Mouse (Mus musculus): ENCODE results near the gene Tbx15. TPM values are rescaled to one million over a fixed set of nuclear protein-coding genes. Genes with fewer than 3 reads are reported as not detected.

Gene Tbx15
- polyA plus RNA-seq, 1 experiment = 1.7 TPM

DNA sequence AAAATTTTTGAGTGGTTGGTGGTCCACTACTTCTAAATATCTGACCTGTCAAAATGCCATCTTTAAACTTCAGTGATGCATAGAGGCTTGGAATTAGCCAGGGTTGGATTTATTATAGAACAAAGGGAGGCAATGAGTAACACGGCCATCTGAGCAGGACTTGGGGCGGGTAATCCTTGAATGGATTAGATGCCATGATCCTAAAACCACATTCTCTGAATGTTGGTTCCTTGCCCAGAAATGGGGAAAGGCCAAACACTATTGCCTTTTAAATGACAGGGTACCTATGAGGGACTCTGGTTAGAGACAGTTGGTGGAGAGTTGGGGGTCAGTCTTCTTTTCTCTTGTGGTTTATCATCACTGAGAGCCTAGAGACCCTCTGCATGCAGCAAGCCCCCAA is 55.1 kb downstream of the Tbx15 start:
- no peaks in the 10 kb centered on the region for H3K27me3 ChIP-seq (ENCODE audit: control insufficient read depth, insufficient read depth, low read length, poor library complexity, severe bottlenecking)
- no peak overlapping the region for H3K4me3 ChIP-seq (ENCODE audit: low read depth, low read length)
- TF ChIP-seq POLR2A (IDR thresholded peaks at IDR 0.05; ENCODE audit: insufficient read depth, low read length) = no peak
- no peak for TF ChIP-seq CTCF (IDR thresholded peaks at IDR 0.05; ENCODE audit: low read depth, low read length)
- no peak for TF ChIP-seq EP300 (IDR thresholded peaks at IDR 0.05; ENCODE audit: insufficient read depth, low read depth, low read length)
- no peaks in the 10 kb centered on the region for H3K36me3 ChIP-seq (ENCODE audit: control insufficient read depth, insufficient read depth, low read length, poor library complexity, severe bottlenecking)
- no peaks in the 10 kb centered on the region for H3K4me1 ChIP-seq (ENCODE audit: control insufficient read depth, insufficient read depth, low read length)
- H3K9me3 ChIP-seq (replicated peaks; ENCODE audit: control insufficient read depth, insufficient read depth, low read length, poor library complexity, severe bottlenecking) = no peaks in the 10 kb centered on the region
- no peak overlapping the region for H3K27ac ChIP-seq (ENCODE audit: insufficient read depth, low read length)
- no peak overlapping the region for H3K9ac ChIP-seq (ENCODE audit: low read depth, poor library complexity, severe bottlenecking)

DNA sequence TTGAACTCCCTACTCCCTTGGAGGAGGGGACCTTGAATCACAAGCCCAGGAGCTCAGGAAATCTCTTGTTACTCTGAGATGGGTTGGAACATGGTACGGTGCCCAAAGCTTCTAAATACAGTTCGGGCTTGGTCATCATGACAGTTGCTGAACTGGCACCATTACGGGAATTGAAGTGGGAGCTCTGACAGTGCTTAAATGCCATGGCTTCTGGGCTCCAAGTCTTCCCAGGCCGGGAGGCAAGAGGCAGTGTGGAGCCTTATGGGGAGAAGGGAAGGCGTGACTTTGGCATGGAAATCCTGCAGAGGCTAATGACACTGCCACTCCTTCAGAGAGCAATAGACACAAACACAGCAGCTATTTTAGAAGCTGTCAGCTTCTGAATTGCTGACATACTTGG is 56.0 kb downstream of the Tbx15 start:
- no peaks in the 10 kb centered on the region for H3K27me3 ChIP-seq (ENCODE audit: control insufficient read depth, insufficient read depth, low read length, poor library complexity, severe bottlenecking)
- H3K4me1 ChIP-seq (ENCODE audit: control insufficient read depth, insufficient read depth, low read length) = no peaks in the 10 kb centered on the region
- H3K27ac ChIP-seq (ENCODE audit: insufficient read depth, low read length) = no peak overlapping the region
- TF ChIP-seq CTCF (IDR thresholded peaks at IDR 0.05; ENCODE audit: low read depth, low read length) (no peak), POLR2A (IDR thresholded peaks at IDR 0.05; ENCODE audit: insufficient read depth, low read length) (no peak), EP300 (IDR thresholded peaks at IDR 0.05; ENCODE audit: insufficient read depth, low read depth, low read length) (no peak)
- no peaks in the 10 kb centered on the region for H3K36me3 ChIP-seq (ENCODE audit: control insufficient read depth, insufficient read depth, low read length, poor library complexity, severe bottlenecking)
- H3K4me3 ChIP-seq (ENCODE audit: low read depth, low read length) = no peak overlapping the region
- H3K9ac ChIP-seq (ENCODE audit: low read depth, poor library complexity, severe bottlenecking) = no peak overlapping the region
- H3K9me3 ChIP-seq (replicated peaks; ENCODE audit: control insufficient read depth, insufficient read depth, low read length, poor library complexity, severe bottlenecking) = no peaks in the 10 kb centered on the region

DNA sequence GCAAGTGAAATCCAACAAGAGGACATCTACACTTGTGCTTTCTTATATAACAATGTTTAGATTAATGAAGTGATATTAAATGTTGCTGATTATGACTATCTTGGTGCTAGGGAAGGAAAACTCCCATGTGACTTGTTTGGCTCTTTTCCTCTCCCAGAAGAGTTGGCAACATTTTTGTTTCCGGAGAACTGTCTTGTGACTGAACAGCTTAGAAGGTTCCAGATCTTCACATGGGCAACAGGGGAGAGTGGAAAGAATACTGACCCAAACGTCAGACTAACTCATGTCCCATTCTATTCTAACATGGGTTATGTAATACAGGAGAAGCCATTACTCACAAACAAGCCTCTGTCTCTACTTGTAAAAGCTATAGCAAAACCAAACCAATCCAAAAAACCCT is 60.7 kb downstream of the Tbx15 start:
- H3K27me3 ChIP-seq (ENCODE audit: control insufficient read depth, insufficient read depth, low read length, poor library complexity, severe bottlenecking) = no peaks in the 10 kb centered on the region
- no peaks in the 10 kb centered on the region for H3K4me1 ChIP-seq (ENCODE audit: control insufficient read depth, insufficient read depth, low read length)
- no peak for TF ChIP-seq EP300 (IDR thresholded peaks at IDR 0.05; ENCODE audit: insufficient read depth, low read depth, low read length)
- no peak for TF ChIP-seq CTCF (IDR thresholded peaks at IDR 0.05; ENCODE audit: low read depth, low read length)
- no peak for TF ChIP-seq POLR2A (IDR thresholded peaks at IDR 0.05; ENCODE audit: insufficient read depth, low read length)
- H3K9ac ChIP-seq (ENCODE audit: low read depth, poor library complexity, severe bottlenecking) = no peak overlapping the region
- H3K4me3 ChIP-seq (ENCODE audit: low read depth, low read length) = no peak overlapping the region
- H3K36me3 ChIP-seq (ENCODE audit: control insufficient read depth, insufficient read depth, low read length, poor library complexity, severe bottlenecking) = no peaks in the 10 kb centered on the region
- H3K27ac ChIP-seq (ENCODE audit: insufficient read depth, low read length) = no peak overlapping the region
- H3K9me3 ChIP-seq (replicated peaks; ENCODE audit: control insufficient read depth, insufficient read depth, low read length, poor library complexity, severe bottlenecking) = no peaks in the 10 kb centered on the region

DNA sequence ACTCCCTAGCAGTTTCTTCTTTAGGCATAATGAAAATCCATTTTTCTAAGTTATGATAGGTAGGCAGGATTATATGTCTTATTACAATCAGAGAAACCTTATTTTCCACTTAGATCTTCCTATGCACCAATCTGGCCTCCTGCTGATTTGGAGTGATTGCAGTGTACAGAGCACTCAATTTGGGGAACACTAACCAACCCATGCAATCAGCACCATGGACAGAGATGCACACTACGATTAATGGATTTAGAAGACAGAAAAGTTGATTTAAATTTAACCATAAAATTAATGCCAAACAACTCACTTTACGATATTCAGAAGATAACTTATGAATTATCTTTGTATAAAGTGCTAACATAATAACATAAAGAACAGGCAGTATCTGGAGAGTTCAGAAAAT is 70.7 kb downstream of the Tbx15 start:
- Histone ChIP-seq H3K9me3 (replicated peaks; ENCODE audit: control insufficient read depth, insufficient read depth, low read length, poor library complexity, severe bottlenecking) (no peaks in the 10 kb centered on the region), H3K36me3 (ENCODE audit: control insufficient read depth, insufficient read depth, low read length, poor library complexity, severe bottlenecking) (no peaks in the 10 kb centered on the region), H3K9ac (ENCODE audit: low read depth, poor library complexity, severe bottlenecking) (no peak overlapping the region), H3K4me1 (ENCODE audit: control insufficient read depth, insufficient read depth, low read length) (no peaks in the 10 kb centered on the region), H3K27ac (ENCODE audit: insufficient read depth, low read length) (no peak overlapping the region), H3K4me3 (ENCODE audit: low read depth, low read length) (no peak overlapping the region), H3K27me3 (ENCODE audit: control insufficient read depth, insufficient read depth, low read length, poor library complexity, severe bottlenecking) (no peaks in the 10 kb centered on the region)
- TF ChIP-seq POLR2A (IDR thresholded peaks at IDR 0.05; ENCODE audit: insufficient read depth, low read length) (no peak), EP300 (IDR thresholded peaks at IDR 0.05; ENCODE audit: insufficient read depth, low read depth, low read length) (no peak), CTCF (IDR thresholded peaks at IDR 0.05; ENCODE audit: low read depth, low read length) (no peak)

DNA sequence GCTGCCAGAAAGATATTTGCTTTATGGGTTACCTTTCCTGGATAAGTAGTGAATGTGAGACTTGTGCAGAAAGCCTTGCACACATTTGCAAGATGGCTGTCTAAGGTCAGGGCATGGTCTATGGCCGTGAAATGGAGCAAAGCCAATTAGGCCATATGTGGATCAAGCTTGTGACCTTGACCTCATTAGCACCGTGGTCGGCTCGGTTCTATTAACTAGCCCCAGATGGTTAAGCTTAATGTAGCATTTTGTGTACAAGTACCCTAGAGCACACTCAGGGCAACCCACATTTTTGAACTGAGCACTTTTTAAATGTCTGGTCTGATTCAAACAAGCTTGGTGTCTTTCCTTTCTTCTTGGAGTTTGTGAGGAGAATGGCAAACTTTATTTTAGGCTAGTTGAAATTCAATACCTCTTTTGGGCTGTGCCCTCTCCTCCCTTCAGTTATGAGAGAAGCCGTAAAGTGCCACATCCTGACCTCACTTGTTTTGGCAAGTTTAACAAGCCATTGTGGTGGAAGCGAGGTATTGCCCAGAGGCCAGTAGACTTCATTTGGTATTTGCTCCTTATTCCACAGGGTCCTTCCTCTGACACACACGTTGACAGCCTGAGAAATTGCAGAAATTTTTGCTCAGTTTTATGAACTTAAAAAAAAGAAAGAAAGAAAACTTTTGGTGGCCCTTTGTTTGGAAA is 71.9 kb downstream of the Tbx15 start:
- Histone ChIP-seq H3K36me3 (ENCODE audit: control insufficient read depth, insufficient read depth, low read length, poor library complexity, severe bottlenecking) (no peaks in the 10 kb centered on the region), H3K27me3 (ENCODE audit: control insufficient read depth, insufficient read depth, low read length, poor library complexity, severe bottlenecking) (no peaks in the 10 kb centered on the region), H3K4me1 (ENCODE audit: control insufficient read depth, insufficient read depth, low read length) (no peaks in the 10 kb centered on the region), H3K9me3 (replicated peaks; ENCODE audit: control insufficient read depth, insufficient read depth, low read length, poor library complexity, severe bottlenecking) (no peaks in the 10 kb centered on the region), H3K9ac (ENCODE audit: low read depth, poor library complexity, severe bottlenecking) (no peak overlapping the region), H3K27ac (ENCODE audit: insufficient read depth, low read length) (no peak overlapping the region), H3K4me3 (ENCODE audit: low read depth, low read length) (no peak overlapping the region)
- TF ChIP-seq POLR2A (IDR thresholded peaks at IDR 0.05; ENCODE audit: insufficient read depth, low read length) (no peak), EP300 (IDR thresholded peaks at IDR 0.05; ENCODE audit: insufficient read depth, low read depth, low read length) (no peak), CTCF (IDR thresholded peaks at IDR 0.05; ENCODE audit: low read depth, low read length) (no peak)

DNA sequence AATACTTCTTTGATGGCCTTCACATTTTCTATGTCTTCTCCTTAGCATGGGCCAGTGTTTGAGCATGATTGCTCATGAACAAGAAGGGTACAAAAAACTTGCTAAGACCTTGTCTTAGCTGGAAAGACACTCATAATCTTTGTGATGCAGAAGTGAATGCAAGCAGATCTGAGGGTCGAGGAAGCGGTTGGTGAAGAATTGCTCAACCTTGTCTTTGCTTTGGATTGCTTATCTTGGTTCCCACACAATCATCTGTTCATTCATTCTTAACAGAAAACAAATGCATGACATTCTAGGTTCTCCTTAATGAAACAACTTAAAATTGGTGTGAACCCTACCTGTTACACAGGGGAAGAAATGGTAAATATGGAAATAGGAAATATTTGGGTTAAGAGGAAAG is 82.2 kb downstream of the Tbx15 start:
- no peak overlapping the region for H3K4me3 ChIP-seq (ENCODE audit: low read depth, low read length)
- no peaks in the 10 kb centered on the region for H3K36me3 ChIP-seq (ENCODE audit: control insufficient read depth, insufficient read depth, low read length, poor library complexity, severe bottlenecking)
- no peaks in the 10 kb centered on the region for H3K9me3 ChIP-seq (replicated peaks; ENCODE audit: control insufficient read depth, insufficient read depth, low read length, poor library complexity, severe bottlenecking)
- TF ChIP-seq CTCF (IDR thresholded peaks at IDR 0.05; ENCODE audit: low read depth, low read length) (no peak), POLR2A (IDR thresholded peaks at IDR 0.05; ENCODE audit: insufficient read depth, low read length) (no peak), EP300 (IDR thresholded peaks at IDR 0.05; ENCODE audit: insufficient read depth, low read depth, low read length) (no peak)
- H3K9ac ChIP-seq (ENCODE audit: low read depth, poor library complexity, severe bottlenecking) = no peak overlapping the region
- no peak overlapping the region for H3K27ac ChIP-seq (ENCODE audit: insufficient read depth, low read length)
- no peaks in the 10 kb centered on the region for H3K4me1 ChIP-seq (ENCODE audit: control insufficient read depth, insufficient read depth, low read length)
- H3K27me3 ChIP-seq (ENCODE audit: control insufficient read depth, insufficient read depth, low read length, poor library complexity, severe bottlenecking) = no peaks in the 10 kb centered on the region

Measured in ES-Bruce4 (cell line).